9 mouse cellular contexts compared by ENCODE assay signal in genomic region chr5:66979332-66980218, GRCm38 (mm10).
DNase-seq lines count a peak whose midpoint lies in the region; ATAC-seq and TF ChIP-seq lines count a peak whose summit lies in the region.
"Had no signal": no experiment of that assay in that cellular context is flagged by ENCODE, and none has a peak within 500 bp of the region (broad histone marks: within the 10 kb centered on the region; RNA-seq: fewer than 3 reads in every experiment).

No protein-coding gene starts in this region.

- no peak overlapping the region for H3K4me3 ChIP-seq in forebrain, embryonic 10.5 days
- no peak overlapping the region for H3K4me3 ChIP-seq in forebrain, embryonic 11.5 days (ENCODE audit: low read depth, low read length)
- H3K4me3 ChIP-seq in testis, adult 2 months (ENCODE audit: control insufficient read depth, low read depth, low read length), result peak overlapping the region; percentile 25
- no peak overlapping the region for H3K4me3 ChIP-seq in limb, embryonic 15.5 days

- TF ChIP-seq POLR2A in testis, adult 2 months (IDR thresholded peaks at IDR 0.05; ENCODE audit: control insufficient read depth, low read depth, low read length), result no peak

- peak overlapping the region; percentile 60; the same call in 1 of the 2 replicates for H3K27ac ChIP-seq in forebrain, embryonic 10.5 days
- no peak overlapping the region for H3K27ac ChIP-seq in forebrain, embryonic 11.5 days (ENCODE audit: low read depth, low read length)
- H3K27ac ChIP-seq in testis, adult 2 months (ENCODE audit: control insufficient read depth, insufficient read depth, low read depth, low read length), result no peak overlapping the region
- H3K27ac ChIP-seq in limb, embryonic 15.5 days, result peak overlapping the region; percentile 74
- H3K27ac ChIP-seq: liver, embryonic 14.5 days had no signal

- DNase-seq in forebrain, embryonic 10.5 days (ENCODE audit: extremely low spot score, low spot score), result no peak
- no peak for DNase-seq in forebrain, embryonic 11.5 days (ENCODE audit: low spot score)
- no peak for DNase-seq in testis, postnatal 10 days (ENCODE audit: low spot score)
- DNase-seq in gonadal fat pad, adult 2 months (ENCODE audit: low read depth), result peak; percentile 54
- DNase-seq in thymus, postnatal 0 days (ENCODE audit: low spot score), result no peak

- H3K9me3 ChIP-seq in forebrain, embryonic 10.5 days, result no peaks in the 10 kb centered on the region
- H3K9me3 ChIP-seq in forebrain, embryonic 11.5 days (ENCODE audit: control insufficient read depth, low read length), result no peaks in the 10 kb centered on the region
- H3K9me3 ChIP-seq in limb, embryonic 15.5 days, result no peaks in the 10 kb centered on the region

- H3K9ac ChIP-seq in forebrain, embryonic 11.5 days (ENCODE audit: low read length), result no peak overlapping the region
- no peak overlapping the region for H3K9ac ChIP-seq in limb, embryonic 15.5 days
- H3K9ac ChIP-seq: liver, embryonic 14.5 days had no signal

- 76% methylated on average over 19 of the region's 19 CpGs for WGBS in forebrain, embryonic 10.5 days
- WGBS in forebrain, embryonic 11.5 days, result 76% methylated on average over 19 of the region's 19 CpGs
- 31% methylated on average over 19 of the region's 19 CpGs for WGBS in limb, embryonic 15.5 days

- H3K36me3 ChIP-seq in forebrain, embryonic 10.5 days (replicated peaks), result peaks cover 16% of the 10 kb centered on the region
- no peaks in the 10 kb centered on the region for H3K36me3 ChIP-seq in forebrain, embryonic 11.5 days (ENCODE audit: control insufficient read depth, insufficient read depth, low read length)
- no peaks in the 10 kb centered on the region for H3K36me3 ChIP-seq in testis, adult 2 months (ENCODE audit: control insufficient read depth, insufficient read depth, low read length)
- peaks cover 11% of the 10 kb centered on the region for H3K36me3 ChIP-seq in limb, embryonic 15.5 days

- no peak overlapping the region for H3K4me2 ChIP-seq in forebrain, embryonic 11.5 days (ENCODE audit: low read depth, low read length, severe bottlenecking)
- H3K4me2 ChIP-seq in limb, embryonic 15.5 days, result peak overlapping the region; percentile 31

- ATAC-seq in forebrain, embryonic 11.5 days (replicated peaks; ENCODE audit: low FRiP score), result no peak
- ATAC-seq in limb, embryonic 15.5 days (ENCODE audit: insufficient number of reproducible peaks, low FRiP score, low TSS enrichment, low read depth), result peak; percentile 61
- no peak for ATAC-seq in monocyte, adult 5-6 weeks (replicated peaks; ENCODE audit: insufficient number of reproducible peaks, low FRiP score, low TSS enrichment, poor library complexity, severe bottlenecking)

- no peak for TF ChIP-seq CTCF in testis, adult 2 months (IDR thresholded peaks at IDR 0.05; ENCODE audit: control insufficient read depth, insufficient read depth, insufficient replicate concordance, low read depth, low read length)

- no peaks in the 10 kb centered on the region for H3K27me3 ChIP-seq in forebrain, embryonic 10.5 days (ENCODE audit: poor library complexity, severe bottlenecking)
- no peaks in the 10 kb centered on the region for H3K27me3 ChIP-seq in forebrain, embryonic 11.5 days (ENCODE audit: control insufficient read depth, insufficient read depth, low read length)
- H3K27me3 ChIP-seq in testis, adult 2 months (ENCODE audit: control insufficient read depth, insufficient read depth, low read length), result no peaks in the 10 kb centered on the region
- no peaks in the 10 kb centered on the region for H3K27me3 ChIP-seq in limb, embryonic 15.5 days

- H3K4me1 ChIP-seq in forebrain, embryonic 10.5 days, result peaks cover 11% of the 10 kb centered on the region; the same call in 1 of the 2 replicates
- no peaks in the 10 kb centered on the region for H3K4me1 ChIP-seq in forebrain, embryonic 11.5 days (replicated peaks; ENCODE audit: control insufficient read depth, insufficient read depth, low read length)
- no peaks in the 10 kb centered on the region for H3K4me1 ChIP-seq in testis, adult 2 months (ENCODE audit: control insufficient read depth, insufficient read depth, low read length)
- peaks cover 13% of the 10 kb centered on the region for H3K4me1 ChIP-seq in limb, embryonic 15.5 days

Comparison
In these comparisons a context has a peak if more than half of its experiments do, and no peak if none do; other contexts are left out.
1. H3K27ac ChIP-seq: peak in forebrain, embryonic 10.5 days (single experiment) and limb, embryonic 15.5 days (single experiment); none in forebrain, embryonic 11.5 days (single experiment) and testis, adult 2 months (single experiment).